Mouse (Mus musculus) effector memory CD4-positive, alpha-beta T cell, adult 7 months (primary cell): ENCODE measurements around the gene Hddc3. TPM values are rescaled to one million over a fixed set of nuclear protein-coding genes. Genes with fewer than 3 reads are reported as not detected.

Experiments used
- polyA plus RNA-seq: library from polyadenylated mRNA; unstranded; fragments of 100-300 nt; shearing (Covaris generic); gene quantifications from one replicate; pipeline ENCODE4 v1.2.1, GENCODE M21; 2017

Gene Hddc3
- polyA plus RNA-seq = 1.6 TPM

DNA sequence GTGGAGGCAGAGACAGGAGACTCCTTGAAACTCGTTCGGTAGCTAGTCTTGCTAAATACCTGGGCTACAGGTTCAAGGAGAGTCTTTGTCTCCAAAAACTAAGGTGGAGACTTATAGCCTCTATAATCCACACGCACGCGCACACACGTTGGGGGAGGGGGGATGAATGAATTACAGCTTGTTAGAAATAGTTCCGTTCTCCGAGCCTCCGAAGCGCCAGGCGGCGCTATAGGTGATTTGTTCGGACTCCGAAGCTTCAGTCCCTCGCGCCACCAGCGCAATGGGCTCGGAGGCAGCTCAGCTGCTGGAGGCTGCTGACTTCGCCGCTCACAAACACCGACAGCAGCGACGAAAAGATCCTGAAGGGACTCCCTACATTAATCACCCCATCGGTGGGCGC, at the start of gene Hddc3:
TSS of gene Hddc3 (plus strand) at position 247 of the 400 bp plus-strand sequence.

DNA sequence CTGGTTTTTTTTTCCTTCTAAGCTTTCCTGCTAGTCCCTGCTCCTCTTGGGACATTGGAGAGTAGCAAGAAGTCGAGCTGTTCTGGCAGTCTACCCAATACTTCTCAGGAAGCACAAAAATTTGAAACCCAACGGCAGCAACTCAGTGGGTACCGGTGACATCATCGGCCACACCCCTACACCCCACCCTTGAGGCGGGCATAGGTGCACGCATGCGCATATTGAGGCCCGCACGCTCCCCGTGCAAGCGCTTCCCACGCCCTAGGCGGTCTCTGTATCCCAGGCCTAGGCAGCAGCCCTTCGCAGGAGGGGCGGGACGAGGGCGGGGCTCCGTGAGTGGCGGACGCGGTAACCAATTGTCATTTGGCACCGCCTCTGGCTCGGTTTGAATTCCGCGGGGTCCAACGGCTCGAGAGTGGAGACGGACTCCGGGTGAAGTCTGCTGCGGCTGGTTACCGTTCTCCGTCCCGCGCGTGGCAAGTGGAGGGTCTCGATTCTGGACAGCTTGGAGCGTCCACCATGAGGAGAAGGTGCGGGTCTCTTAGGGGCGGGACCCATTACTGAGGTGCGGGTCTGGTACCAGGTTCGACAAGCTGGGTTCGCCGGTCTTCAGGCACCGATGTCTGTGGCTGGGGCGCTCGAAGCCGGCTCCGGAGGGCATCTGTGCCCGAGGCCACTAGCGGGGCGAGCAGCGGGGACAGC, 48.7 kb upstream of the Hddc3 start, which contains the start of gene Prc1:
TSS of gene Prc1 (plus strand) at position 389 of the 702 bp plus-strand sequence.

GRCm38 (mm10) chr7:80324043-80324815, 18.7 kb upstream of the Hddc3 start, which contains the start of gene Rccd1:
Gene Rccd1 (minus strand): TSS chr7:80324454.

DNA sequence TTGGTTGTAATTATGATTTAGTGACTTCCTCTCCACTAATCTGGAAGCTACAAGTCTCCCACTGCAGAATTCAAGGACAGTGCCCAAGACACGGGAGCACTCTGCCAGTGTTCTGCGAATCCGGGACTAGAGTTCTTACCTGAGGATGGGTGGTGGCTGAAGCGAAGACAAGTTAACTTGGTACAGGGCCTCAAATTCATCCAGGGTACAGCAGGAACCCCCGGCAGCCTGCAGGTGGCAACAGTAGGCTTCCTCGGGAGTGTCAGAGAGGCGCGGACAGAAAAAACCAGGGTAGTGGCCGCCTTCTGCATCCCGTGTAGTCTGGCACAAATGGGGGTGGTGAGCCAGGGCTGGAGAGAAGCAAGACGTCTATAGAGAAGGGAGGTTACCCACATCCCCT, 2.1 kb upstream of the Hddc3 start, which contains the start of gene Unc45a:
TSS of gene Unc45a (minus strand) at position 213 of the 400 bp plus-strand sequence.

DNA sequence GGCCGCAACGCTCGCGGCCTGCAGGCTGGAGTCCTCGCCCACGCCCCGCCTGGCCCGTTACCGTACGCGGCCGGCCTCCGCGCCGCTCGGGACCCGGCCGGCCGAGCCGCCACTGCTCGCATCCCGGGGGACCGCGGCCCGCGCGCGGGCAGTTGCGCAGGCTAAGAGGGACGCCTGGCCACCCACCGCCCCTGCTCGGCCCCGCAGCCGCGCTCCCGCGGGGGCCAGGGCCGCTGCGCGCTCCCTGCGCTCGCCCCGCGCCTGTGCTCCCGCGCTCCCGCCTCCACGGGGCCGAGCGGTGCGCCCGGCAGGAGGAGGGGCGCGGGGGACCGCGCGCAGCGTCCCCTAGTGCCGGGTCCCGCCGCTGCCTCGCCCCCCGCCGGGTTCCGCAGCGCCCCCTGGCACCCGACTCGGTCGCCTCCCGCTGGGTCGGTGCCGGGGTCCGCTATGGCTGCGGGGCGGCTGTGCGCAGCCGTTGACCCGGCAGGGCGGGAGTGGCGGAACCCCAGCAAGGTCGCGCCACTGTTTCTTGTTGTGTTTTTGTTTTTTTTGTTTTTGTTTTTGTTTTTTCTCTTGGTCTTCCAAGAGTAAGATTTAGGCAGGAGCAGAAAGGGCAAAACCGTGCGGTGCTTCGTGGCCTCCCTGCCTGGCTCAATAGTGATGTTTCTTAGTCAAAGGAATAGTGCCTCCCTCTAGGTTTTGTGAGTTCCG, 28.3 kb downstream of the Hddc3 start, which contains the start of gene Man2a2:
TSS of gene Man2a2 (minus strand) at position 335 of the 711 bp plus-strand sequence.

GRCm38 (mm10) chr7:80387633-80388543, 45.0 kb downstream of the Hddc3 start, which contains the start of gene Fes:
Gene Fes (minus strand): TSS chr7:80387946.

Other genes starting within 250 kb of the Hddc3 start
- gene Idh2, start 227.7 kb upstream of the Hddc3 start, polyA plus RNA-seq = 31.9 TPM
- 3.8 TPM for gene Sema4b, start 156.3 kb upstream of the Hddc3 start, polyA plus RNA-seq
- gene Cib1, start 110.3 kb upstream of the Hddc3 start, polyA plus RNA-seq = 64.2 TPM
- gene Gdpgp1, start 110.2 kb upstream of the Hddc3 start, polyA plus RNA-seq = 3.6 TPM
- gene Ttll13, start 96.7 kb upstream of the Hddc3 start, polyA plus RNA-seq = 0.95 TPM
- gene Ngrn, start 81.9 kb upstream of the Hddc3 start, polyA plus RNA-seq = 23.7 TPM
- 37.8 TPM for gene Vps33b, start 73.5 kb upstream of the Hddc3 start, polyA plus RNA-seq
- 9.6 TPM for gene Prc1, start 48.7 kb upstream of the Hddc3 start, polyA plus RNA-seq
- gene Rccd1, start 18.6 kb upstream of the Hddc3 start, polyA plus RNA-seq = 36.5 TPM
- gene Unc45a, start 2.1 kb upstream of the Hddc3 start, polyA plus RNA-seq = 177 TPM
- gene Man2a2, start 28.3 kb downstream of the Hddc3 start, polyA plus RNA-seq = 86.1 TPM
- gene Fes, start 44.8 kb downstream of the Hddc3 start, polyA plus RNA-seq = 5.0 TPM
- gene Furin, start 62.3 kb downstream of the Hddc3 start, polyA plus RNA-seq = 265 TPM
- gene Blm, start 192.0 kb downstream of the Hddc3 start, polyA plus RNA-seq = 9.7 TPM